Comparison of ENCODE assay signal across 13 mouse cellular contexts in the genomic region with DNA sequence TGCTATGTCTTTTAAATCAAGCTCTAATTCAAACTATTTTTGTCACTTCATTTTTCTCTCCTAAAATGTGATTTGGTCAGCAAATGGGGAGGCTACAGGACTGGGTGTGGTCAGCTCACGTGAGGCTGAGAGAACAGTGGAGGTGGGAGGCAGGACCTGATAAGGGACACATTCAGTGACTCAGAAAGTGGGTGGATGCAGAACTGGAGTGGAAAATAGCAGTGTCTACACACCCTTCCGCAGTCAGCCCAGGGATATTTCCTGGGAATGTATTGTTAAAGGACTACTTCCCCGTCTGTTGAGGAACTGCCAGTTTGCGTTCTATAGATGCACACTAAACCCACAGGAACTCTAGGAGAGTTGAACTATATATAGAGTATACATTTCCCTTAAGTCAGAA.
DNase-seq lines count a peak whose midpoint lies in the region; ATAC-seq and TF ChIP-seq lines count a peak whose summit lies in the region.
"Had no signal": no experiment of that assay in that cellular context is flagged by ENCODE, and none has a peak within 500 bp of the region (broad histone marks: within the 10 kb centered on the region; RNA-seq: fewer than 3 reads in every experiment).

No protein-coding gene starts in this region.

- TF ChIP-seq RAD21 in CH12.LX (IDR thresholded peaks at IDR 0.05; ENCODE audit: low read depth, low read length) = no peak

- no peak for TF ChIP-seq CTCF in CH12.LX (conservative IDR thresholded peaks at IDR 0.05 in 1 of 2, IDR thresholded peaks at IDR 0.05 in 1 of 2; ENCODE audit: low read depth in 2 of 2, low read length in 2 of 2)
- TF ChIP-seq CTCF in heart, postnatal 0 days (IDR thresholded peaks at IDR 0.05; ENCODE audit: low read depth) = no peak

- no peak overlapping the region for H3K27ac ChIP-seq in CH12.LX (ENCODE audit: insufficient read depth, low read depth)
- H3K27ac ChIP-seq in heart, postnatal 0 days (ENCODE audit: low read depth) = 0 out of 2 replicates have a peak overlapping the region, but pooled peaks have one; percentile 20
- no peak overlapping the region for H3K27ac ChIP-seq in lung, embryonic 16.5 days (ENCODE audit: low read length)
- H3K27ac ChIP-seq in intestine, embryonic 15.5 days = no peak overlapping the region
- H3K27ac ChIP-seq: forebrain, embryonic 13.5 days; liver, embryonic 14.5 days; midbrain, embryonic 15.5 days; stomach, embryonic 15.5 days had no signal

- H3K36me3 ChIP-seq in CH12.LX (replicated peaks in 1 of 2; ENCODE audit: control insufficient read depth in 1 of 2, insufficient read depth in 1 of 2, low read length in 1 of 2) = no peaks in the 10 kb centered on the region
- H3K36me3 ChIP-seq in heart, postnatal 0 days (replicated peaks; ENCODE audit: control insufficient read depth, insufficient read depth, low read length) = no peaks in the 10 kb centered on the region
- no peaks in the 10 kb centered on the region for H3K36me3 ChIP-seq in lung, embryonic 16.5 days (ENCODE audit: control insufficient read depth, insufficient read depth, low read length)
- no peaks in the 10 kb centered on the region for H3K36me3 ChIP-seq in intestine, embryonic 15.5 days
- H3K36me3 ChIP-seq: midbrain, embryonic 15.5 days; stomach, embryonic 15.5 days had no signal

- dilution Hi-C loops in CH12.LX (cut with MboI; ENCODE audit: extremely low pct_ligation_motif_present, extremely low pct_unique_long_range_greater_than_20kb, low sequenced_read_pairs) = no loop called here

- WGBS in heart, postnatal 0 days = 48% methylated on average over 4 of the region's 4 CpGs
- WGBS in lung, embryonic 16.5 days = 57% methylated on average over 4 of the region's 4 CpGs
- WGBS in intestine, embryonic 15.5 days = 72% methylated on average over 4 of the region's 4 CpGs

- no peak overlapping the region for H3K9ac ChIP-seq in CH12.LX (ENCODE audit: insufficient read depth, low read depth)
- no peak overlapping the region for H3K9ac ChIP-seq in heart, postnatal 0 days (replicated peaks; ENCODE audit: low read depth, low read length)
- no peak overlapping the region for H3K9ac ChIP-seq in lung, embryonic 16.5 days (ENCODE audit: low read length)
- no peak overlapping the region for H3K9ac ChIP-seq in intestine, embryonic 15.5 days
- H3K9ac ChIP-seq: forebrain, embryonic 13.5 days; liver, embryonic 14.5 days; midbrain, embryonic 15.5 days; stomach, embryonic 15.5 days had no signal

- no peak overlapping the region for H3K4me2 ChIP-seq in CH12.LX (ENCODE audit: insufficient read depth, low read depth, poor library complexity, severe bottlenecking)
- no peak overlapping the region for H3K4me2 ChIP-seq in heart, postnatal 0 days (ENCODE audit: low read depth, low read length)
- H3K4me2 ChIP-seq in lung, embryonic 16.5 days (ENCODE audit: low read depth, low read length) = no peak overlapping the region
- no peak overlapping the region for H3K4me2 ChIP-seq in intestine, embryonic 15.5 days (replicated peaks)
- H3K4me2 ChIP-seq: forebrain, embryonic 13.5 days; midbrain, embryonic 15.5 days; stomach, embryonic 15.5 days had no signal

- peak; percentile 58 for ATAC-seq in heart, postnatal 0 days (ENCODE audit: insufficient read depth, low read depth)
- peak; percentile 76 for ATAC-seq in lung, embryonic 16.5 days (ENCODE audit: low read depth)
- no peak for ATAC-seq in intestine, embryonic 15.5 days
- ATAC-seq: forebrain, embryonic 13.5 days; midbrain, embryonic 15.5 days had no signal

- peak; percentile 9 for DNase-seq in gastrocnemius, adult 18-20 months (ENCODE audit: low spot score)
- DNase-seq in gastrocnemius, adult 8-10 months (ENCODE audit: low spot score in 2 of 2) = no peak
- DNase-seq in CH12.LX (ENCODE audit: extremely low read depth) = no peak
- peak; percentile 57 for DNase-seq in heart, postnatal 0 days (ENCODE audit: low spot score)
- no peak for DNase-seq in neural tube, embryonic 10.5 days (ENCODE audit: extremely low spot score, low spot score)
- DNase-seq in yolk sac, embryonic 10.5 days (ENCODE audit: low spot score) = no peak
- DNase-seq: cerebellum, adult 9-10 months had no signal

- TF ChIP-seq POLR2A in CH12.LX (IDR thresholded peaks at IDR 0.05; ENCODE audit: low read depth, low read length) = no peak

- no peaks in the 10 kb centered on the region for H3K4me1 ChIP-seq in CH12.LX (ENCODE audit: control insufficient read depth in 1 of 2, insufficient read depth in 2 of 2)
- H3K4me1 ChIP-seq in heart, postnatal 0 days (ENCODE audit: control insufficient read depth, insufficient read depth) = no peaks in the 10 kb centered on the region
- no peaks in the 10 kb centered on the region for H3K4me1 ChIP-seq in lung, embryonic 16.5 days (replicated peaks; ENCODE audit: control insufficient read depth, insufficient read depth, low read length)
- H3K4me1 ChIP-seq in intestine, embryonic 15.5 days (replicated peaks) = no peaks in the 10 kb centered on the region
- H3K4me1 ChIP-seq: forebrain, embryonic 13.5 days; midbrain, embryonic 15.5 days; stomach, embryonic 15.5 days had no signal

- no peak for TF ChIP-seq EP300 in CH12.LX (IDR thresholded peaks at IDR 0.05; ENCODE audit: low read length)
- TF ChIP-seq EP300 in heart, postnatal 0 days (IDR thresholded peaks at IDR 0.05; ENCODE audit: low read depth) = 0 out of 2 replicates have a peak, but pooled peaks have one; percentile 47

- H3K9me3 ChIP-seq in CH12.LX (replicated peaks; ENCODE audit: low read length) = no peaks in the 10 kb centered on the region
- H3K9me3 ChIP-seq in heart, postnatal 0 days (replicated peaks; ENCODE audit: control insufficient read depth, low read length) = no peaks in the 10 kb centered on the region
- no peaks in the 10 kb centered on the region for H3K9me3 ChIP-seq in lung, embryonic 16.5 days (ENCODE audit: control insufficient read depth, low read length)
- H3K9me3 ChIP-seq in intestine, embryonic 15.5 days = no peaks in the 10 kb centered on the region
- H3K9me3 ChIP-seq: forebrain, embryonic 13.5 days; midbrain, embryonic 15.5 days; stomach, embryonic 15.5 days had no signal

- in situ Hi-C loops in CH12.LX (cut with MboI; ENCODE audit: low pct_ligation_motif_present, low pct_unique_long_range_greater_than_20kb, low sequenced_read_pairs) = loop anchor here (25.0 kb wide), 1 partner anchor 220 kb away; no protein-coding TSS in a partner anchor

- H3K27me3 ChIP-seq in CH12.LX (replicated peaks) = peaks cover 45% of the 10 kb centered on the region
- no peaks in the 10 kb centered on the region for H3K27me3 ChIP-seq in heart, postnatal 0 days (ENCODE audit: control insufficient read depth, insufficient read depth, low read length)
- H3K27me3 ChIP-seq in lung, embryonic 16.5 days (ENCODE audit: control insufficient read depth, insufficient read depth, low read depth, low read length) = no peaks in the 10 kb centered on the region
- H3K27me3 ChIP-seq in intestine, embryonic 15.5 days (replicated peaks) = no peaks in the 10 kb centered on the region
- H3K27me3 ChIP-seq: forebrain, embryonic 13.5 days; midbrain, embryonic 15.5 days; stomach, embryonic 15.5 days had no signal

- no peak overlapping the region for H3K4me3 ChIP-seq in CH12.LX (replicated peaks in 1 of 3; ENCODE audit: low read depth in 2 of 3, low read length in 2 of 3, poor library complexity in 1 of 3)
- H3K4me3 ChIP-seq in heart, postnatal 0 days (ENCODE audit: low read depth, low read length) = no peak overlapping the region
- H3K4me3 ChIP-seq in lung, embryonic 16.5 days (ENCODE audit: low read length) = no peak overlapping the region
- no peak overlapping the region for H3K4me3 ChIP-seq in intestine, embryonic 15.5 days (replicated peaks)
- H3K4me3 ChIP-seq: forebrain, embryonic 13.5 days; midbrain, embryonic 15.5 days; stomach, embryonic 15.5 days had no signal

- H3K79me2 ChIP-seq in CH12.LX (replicated peaks; ENCODE audit: control insufficient read depth, extremely low read depth, insufficient read depth, poor library complexity, severe bottlenecking) = no peaks in the 10 kb centered on the region

TF ChIP-seq in CH12.LX, 34 proteins besides CTCF, POLR2A, EP300 and RAD21:
- TF ChIP-seq BHLHE40 (IDR thresholded peaks at IDR 0.05; ENCODE audit: low read depth, low read length) (peak; percentile 27; the same call in 1 of the 2 replicates), ELF1 (IDR thresholded peaks at IDR 0.05; ENCODE audit: low read depth, low read length) (no peak)

Comparison
In these comparisons a context has a peak if more than half of its experiments do, and no peak if none do; other contexts are left out.
1. DNase-seq: peak in gastrocnemius, adult 18-20 months (single experiment) and heart, postnatal 0 days (single experiment); none in gastrocnemius, adult 8-10 months (0 of 2), CH12.LX (single experiment), neural tube, embryonic 10.5 days (single experiment) and yolk sac, embryonic 10.5 days (single experiment).